Mouse (Mus musculus) cortical plate, adult 2 months (tissue): ENCODE measurements at regions not wholly inside any gene's neighbourhood (a gene's known extent, or its start where the extent isn't known, plus 50 kb on each side); places are given as distances from the start of the nearest gene placed in this dataset.

Experiments
- CTCF ChIP-seq: fragments of 200-500 bp; IDR thresholded peaks from 2 replicates; pipeline ENCODE4 v1.5.1; 2011; ENCODE audit warnings: mild to moderate bottlenecking, control low read depth, low read length; ENCODE audit not compliant: insufficient read depth; ENCODE audit errors: extremely low read depth
- POLR2A ChIP-seq: fragments of 200-500 bp; IDR thresholded peaks from 2 replicates; pipeline ENCODE4 v1.6.1; 2011; ENCODE audit warnings: mild to moderate bottlenecking, low read length, control low read depth; ENCODE audit not compliant: insufficient read depth; ENCODE audit errors: extremely low read depth

GRCm38 (mm10) chr13:52436756-52437155 is 94.3 kb downstream of the Diras2 start:
- TF ChIP-seq POLR2A, result no peak
- no peak for TF ChIP-seq CTCF
